Mouse (Mus musculus) myocyte (in vitro differentiated cells): Measurements from ENCODE around the gene Prss57.

Experiments used
- E2F4 ChIP-seq: IDR thresholded peaks from one replicate; pipeline ENCODE4 v1.6.1; 2011; ENCODE audit warnings: mild to moderate bottlenecking, control low read depth, moderate library complexity; ENCODE audit not compliant: insufficient read depth
- MAX ChIP-seq: IDR thresholded peaks from one replicate; pipeline ENCODE4 v1.6.1; 2011; ENCODE audit warnings: low read depth, mild to moderate bottlenecking, control low read depth
- MYOG ChIP-seq, 3 experiments: IDR thresholded peaks; one replicate each; pipeline ENCODE4 v1.6.1; 2011; ENCODE audit warnings: control low read depth in 2 of 3, low read depth in 2 of 3, mild to moderate bottlenecking in 2 of 3; ENCODE audit not compliant: insufficient read length in 2 of 3, control insufficient read depth in 1 of 3, insufficient read depth in 1 of 3
- POLR2A ChIP-seq: IDR thresholded peaks from one replicate; pipeline ENCODE4 v1.6.1; 2011; ENCODE audit warnings: low read depth, mild to moderate bottlenecking, control low read depth, moderate library complexity; ENCODE audit not compliant: insufficient read length
- TCF12 ChIP-seq: IDR thresholded peaks from one replicate; pipeline ENCODE4 v1.6.1; 2011; ENCODE audit warnings: mild to moderate bottlenecking, control low read depth; ENCODE audit not compliant: poor library complexity, insufficient read depth, severe bottlenecking
- USF1 ChIP-seq: IDR thresholded peaks from one replicate; pipeline ENCODE4 v1.6.1; 2011; ENCODE audit warnings: low read depth, mild to moderate bottlenecking, control low read depth, moderate library complexity

DNA sequence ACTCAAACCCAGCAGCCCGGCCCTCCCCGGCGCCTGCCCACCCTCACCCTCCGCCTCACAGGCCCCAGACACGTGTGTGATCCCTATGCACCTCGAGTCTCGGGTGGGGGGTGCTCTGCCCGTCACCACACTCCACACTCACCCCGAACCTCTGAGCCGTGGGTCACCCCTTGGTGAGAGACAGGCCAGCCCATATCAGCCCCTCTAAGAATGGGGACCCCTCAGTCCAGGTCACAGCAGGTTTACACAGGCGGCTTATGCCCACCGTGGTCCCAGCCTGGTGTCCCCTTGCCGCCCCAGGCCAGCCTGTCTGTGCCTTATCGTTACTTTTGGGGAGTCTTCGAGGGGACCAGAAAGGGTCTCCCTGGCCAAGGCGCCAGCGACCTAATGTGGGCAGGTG is 28.8 kb upstream of the Prss57 start:
- TF ChIP-seq USF1: no peak
- TF ChIP-seq POLR2A: no peak
- no peak for TF ChIP-seq MAX
- TF ChIP-seq MYOG (IDR thresholded peaks at IDR 0.05; ENCODE audit: control insufficient read depth in 1 of 3, insufficient read depth in 1 of 3, insufficient read length in 2 of 3, low read depth in 2 of 3): no peak
- no peak for TF ChIP-seq TCF12
- no peak for TF ChIP-seq E2F4
